Mouse (Mus musculus) splenic B cell, adult 2 months (primary cell): Measurements from ENCODE around the gene Mrpl49.
"Not testable (repeated sequence)": the region's sequence is repeated elsewhere in the genome, so short reads cannot be mapped to it uniquely, and the experiment has no call there.

Experiments
- DNase-seq: peaks from one replicate; pipeline ENCODE4 v3.0.0-alpha.2; 2011; ENCODE audit warnings: low read depth, low spot score
- H3K27me3 ChIP-seq: 2 replicates; pipeline ENCODE4 v1.6.1; 2012; ENCODE audit warnings: mild to moderate bottlenecking, low read length, moderate library complexity, mixed read lengths; ENCODE audit not compliant: control insufficient read depth, poor library complexity, insufficient read depth, severe bottlenecking
- H3K36me3 ChIP-seq: 2 replicates; pipeline ENCODE4 v1.6.1; 2012; ENCODE audit warnings: mild to moderate bottlenecking, low read length, moderate library complexity, mixed read lengths; ENCODE audit not compliant: control insufficient read depth, poor library complexity, insufficient read depth, severe bottlenecking

Gene Mrpl49

GRCm38 (mm10) chr19:6056696-6057095 is 889 bp downstream of the Mrpl49 start:
- Histone ChIP-seq H3K36me3 (peaks cover 19% of the 10 kb centered on the region), H3K27me3 (no peaks in the 10 kb centered on the region)
- no peak for DNase-seq

GRCm38 (mm10) chr19:6054296-6054695 is 3.3 kb downstream of the Mrpl49 start:
- Histone ChIP-seq H3K36me3 (peaks cover 30% of the 10 kb centered on the region), H3K27me3 (no peaks in the 10 kb centered on the region)
- no peak for DNase-seq

GRCm38 (mm10) chr19:6052516-6052915 is 5.1 kb downstream of the Mrpl49 start:
- Histone ChIP-seq H3K27me3 (no peaks in the 10 kb centered on the region), H3K36me3 (peaks cover 30% of the 10 kb centered on the region)
- DNase-seq: no peak

GRCm38 (mm10) chr19:6048681-6049410 is 8.7 kb downstream of the Mrpl49 start:
- peak; percentile 80 for DNase-seq
- Histone ChIP-seq H3K36me3 (peaks cover 28% of the 10 kb centered on the region), H3K27me3 (no peaks in the 10 kb centered on the region)

- H3K36me3 ChIP-seq: peaks cover 23% of the 10 kb centered on the region
- DNase-seq: no peak
- H3K27me3 ChIP-seq: no peaks in the 10 kb centered on the region
Measured at GRCm38 (mm10) chr19:6047899-6048166, 9.8 kb downstream of the Mrpl49 start.

- peaks cover 20% of the 10 kb centered on the region for H3K36me3 ChIP-seq
- no peak for DNase-seq
Measured at GRCm38 (mm10) chr19:6047154-6047898, 10.3 kb downstream of the Mrpl49 start.

GRCm38 (mm10) chr19:6046294-6047153 is 11.1 kb downstream of the Mrpl49 start, which contains the start of gene Syvn1:
Syvn1 (plus strand) TSS chr19:6046576.
- Histone ChIP-seq H3K36me3 (peaks cover 12% of the 10 kb centered on the region), H3K27me3 (no peaks in the 10 kb centered on the region)
- DNase-seq: peak; percentile 95

More at GRCm38 (mm10) chr19:6047154-6047898, 10.3 kb downstream of the Mrpl49 start:
- H3K27me3 ChIP-seq: no peaks in the 10 kb centered on the region

GRCm38 (mm10) chr19:6045366-6046293 is 12.0 kb downstream of the Mrpl49 start:
- peak; percentile 78 for DNase-seq
- no peaks in the 10 kb centered on the region for H3K27me3 ChIP-seq
- H3K36me3 ChIP-seq: peaks cover 9% of the 10 kb centered on the region

GRCm38 (mm10) chr19:6044102-6044501 is 13.5 kb downstream of the Mrpl49 start:
- not testable (repeated sequence) for H3K27me3 ChIP-seq, H3K36me3 ChIP-seq
- peak; percentile 77 for DNase-seq

- Histone ChIP-seq H3K27me3 (no peaks in the 10 kb centered on the region), H3K36me3 (no peaks in the 10 kb centered on the region)
- DNase-seq: no peak
Measured at GRCm38 (mm10) chr19:6042293-6042692, 15.3 kb downstream of the Mrpl49 start.

GRCm38 (mm10) chr19:6040002-6040401 is 17.6 kb downstream of the Mrpl49 start:
- peak; percentile 51 for DNase-seq
- Histone ChIP-seq H3K27me3 (no peaks in the 10 kb centered on the region), H3K36me3 (no peaks in the 10 kb centered on the region)

- no peaks in the 10 kb centered on the region for H3K36me3 ChIP-seq
- no peaks in the 10 kb centered on the region for H3K27me3 ChIP-seq
- no peak for DNase-seq
Measured at GRCm38 (mm10) chr19:6038326-6038725, 19.3 kb downstream of the Mrpl49 start.

GRCm38 (mm10) chr19:6037695-6038094 is 19.9 kb downstream of the Mrpl49 start:
- no peak for DNase-seq
- no peaks in the 10 kb centered on the region for H3K36me3 ChIP-seq

GRCm38 (mm10) chr19:6035966-6036585 is 21.5 kb downstream of the Mrpl49 start:
- no peak for DNase-seq
- H3K27me3 ChIP-seq: no peaks in the 10 kb centered on the region
- no peaks in the 10 kb centered on the region for H3K36me3 ChIP-seq

More at GRCm38 (mm10) chr19:6037695-6038094, 19.9 kb downstream of the Mrpl49 start:
- no peaks in the 10 kb centered on the region for H3K27me3 ChIP-seq
